Mouse (Mus musculus) heart, embryonic 16.5 days (tissue): ENCODE data around the gene Nrtn. TPM values are rescaled to one million over a fixed set of nuclear protein-coding genes. Genes with fewer than 3 reads are reported as not detected.

Source experiments
- ATAC-seq: fragments of 200-750 bp; cut with Nextera tagmentation; replicated peaks from 2 replicates; pipeline ENCODE4 v1.8.0; 2017; ENCODE audit warnings: moderate number of reproducible peaks; ENCODE audit not compliant: insufficient read depth, low FRiP score; ENCODE audit errors: extremely low read depth
- H3K27ac ChIP-seq: fragments of 300-500 bp; sonication (generic); 2 replicates; pipeline ENCODE4 v1.5.1; 2014; ENCODE audit warnings: mild to moderate bottlenecking, low read length, control low read depth, moderate library complexity
- H3K27me3 ChIP-seq: fragments of 300-500 bp; sonication (generic); 2 replicates; pipeline ENCODE4 v1.6.1; 2014; ENCODE audit warnings: low read length, mixed read lengths; ENCODE audit not compliant: control insufficient read depth, insufficient read depth
- H3K36me3 ChIP-seq: fragments of 300-500 bp; sonication (generic); 2 replicates; pipeline ENCODE4 v1.6.1; 2014; ENCODE audit not compliant: control insufficient read depth, insufficient read depth
- H3K4me1 ChIP-seq: fragments of 300-500 bp; sonication (generic); 2 replicates; pipeline ENCODE4 v1.6.1; 2014; ENCODE audit warnings: low read length, mixed read lengths; ENCODE audit not compliant: control insufficient read depth, insufficient read depth
- H3K4me2 ChIP-seq: fragments of 300-500 bp; sonication (generic); 2 replicates; pipeline ENCODE4 v1.6.1; 2014; ENCODE audit warnings: low read depth, mild to moderate bottlenecking, control low read depth, low read length
- H3K4me3 ChIP-seq: fragments of 300-500 bp; sonication (generic); 2 replicates; pipeline ENCODE4 v1.5.1; 2014; ENCODE audit warnings: mild to moderate bottlenecking, control low read depth, low read length
- H3K9ac ChIP-seq: fragments of 300-500 bp; sonication (generic); 2 replicates; pipeline ENCODE4 v1.6.1; 2014; ENCODE audit warnings: low read length, control low read depth
- H3K9me3 ChIP-seq: fragments of 300-500 bp; sonication (generic); replicated peaks from 2 replicates; pipeline ENCODE4 v1.6.1; 2016; ENCODE audit warnings: low read length; ENCODE audit not compliant: control insufficient read depth
- WGBS: fragments of 180-500 bp; shearing (Covaris S2); extraction: QIAGEN DNeasy Blood & Tissue Kit; methylation state at CpG from one replicate; pipeline ENCODE4 v1.1.7; 2014; 5-methylcytosine and 5-hydroxymethylcytosine counted together
- polyA plus RNA-seq: library from polyadenylated mRNA; unstranded; fragments of >200 nt; fragmentation: Nextera tagmentation; extraction: Ambion mirVana; gene quantifications from 2 replicates; pipeline ENCODE4 v1.2.1, GENCODE M21; 2015

The Nrtn gene
- polyA plus RNA-seq, 1 experiment from 2014 or later = 23.9 TPM

GRCm38 (mm10) chr17:56754271-56755185, 2.8 kb downstream of the Nrtn start:
- Histone ChIP-seq H3K36me3 (no peaks in the 10 kb centered on the region), H3K9me3 (0 out of 2 replicates have a peak, but pooled peaks cover 5% of the 10 kb centered on the region), H3K4me1 (peaks cover 10% of the 10 kb centered on the region), H3K27ac (no peak overlapping the region), H3K27me3 (peaks cover 55% of the 10 kb centered on the region), H3K9ac (peak overlapping the region; percentile 38; the same call in 1 of the 2 replicates), H3K4me3 (peak overlapping the region; percentile 12; the same call in 1 of the 2 replicates), H3K4me2 (peak overlapping the region; percentile 41; the same call in 1 of the 2 replicates)
- no peak for ATAC-seq
- 13% methylated on average over 36 of the region's 36 CpGs for WGBS

- H3K36me3 ChIP-seq = no peaks in the 10 kb centered on the region
- 30% methylated on average over 15 of the region's 15 CpGs for WGBS
- H3K27ac ChIP-seq = no peak overlapping the region
- H3K9me3 ChIP-seq = 0 out of 2 replicates have a peak, but pooled peaks cover 2% of the 10 kb centered on the region
- H3K9ac ChIP-seq = no peak overlapping the region
- no peak for ATAC-seq
- peaks cover 55% of the 10 kb centered on the region for H3K27me3 ChIP-seq
- no peak overlapping the region for H3K4me2 ChIP-seq
- H3K4me3 ChIP-seq = no peak overlapping the region
- peaks cover 10% of the 10 kb centered on the region for H3K4me1 ChIP-seq
These were observed 3.9 kb downstream of the Nrtn start for GRCm38 (mm10) chr17:56753452-56753851.

DNA sequence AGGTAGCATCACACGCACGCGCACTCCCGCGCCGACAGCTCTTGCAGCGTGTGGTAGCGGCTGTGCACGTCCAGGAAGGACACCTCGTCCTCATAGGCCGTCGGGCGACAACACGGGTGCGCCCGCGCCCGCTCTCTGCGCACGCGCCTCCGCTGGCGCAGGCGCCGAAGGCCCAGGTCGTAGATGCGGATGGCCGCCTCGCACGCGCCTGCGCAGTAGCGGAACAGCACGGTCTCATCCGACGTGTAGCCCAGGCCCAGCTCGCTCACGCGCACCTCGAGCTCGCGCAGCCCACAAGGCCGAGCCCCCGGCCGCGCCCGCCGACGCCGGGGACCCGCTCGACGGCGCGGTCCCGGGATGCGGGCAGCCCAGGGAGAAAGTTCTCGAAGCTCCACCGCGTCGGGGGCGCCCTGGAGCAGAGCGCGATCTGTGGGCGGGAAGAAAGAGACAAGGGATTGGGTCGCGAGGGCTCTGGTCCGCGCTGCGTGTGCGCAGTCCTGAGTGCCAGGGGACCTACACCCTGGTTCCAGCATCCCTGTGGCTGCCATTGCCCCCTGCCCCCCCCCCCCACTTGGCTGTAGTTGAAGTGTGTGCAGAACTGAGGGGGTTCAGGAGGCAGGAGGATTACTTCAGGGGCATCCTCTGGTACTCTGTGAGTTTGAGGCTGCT, 5.8 kb downstream of the Nrtn start:
- peak overlapping the region; percentile 36; the same call in 1 of the 2 replicates for H3K9ac ChIP-seq
- H3K4me2 ChIP-seq = peak overlapping the region; percentile 59
- peak; percentile 44 for ATAC-seq
- H3K4me1 ChIP-seq = no peaks in the 10 kb centered on the region; the same call in 1 of the 2 replicates
- no peaks in the 10 kb centered on the region for H3K9me3 ChIP-seq
- 18% methylated on average over 71 of the region's 71 CpGs for WGBS
- no peak overlapping the region for H3K27ac ChIP-seq
- H3K27me3 ChIP-seq = peaks cover 50% of the 10 kb centered on the region
- H3K4me3 ChIP-seq = peak overlapping the region; percentile 40
- no peaks in the 10 kb centered on the region for H3K36me3 ChIP-seq

DNA sequence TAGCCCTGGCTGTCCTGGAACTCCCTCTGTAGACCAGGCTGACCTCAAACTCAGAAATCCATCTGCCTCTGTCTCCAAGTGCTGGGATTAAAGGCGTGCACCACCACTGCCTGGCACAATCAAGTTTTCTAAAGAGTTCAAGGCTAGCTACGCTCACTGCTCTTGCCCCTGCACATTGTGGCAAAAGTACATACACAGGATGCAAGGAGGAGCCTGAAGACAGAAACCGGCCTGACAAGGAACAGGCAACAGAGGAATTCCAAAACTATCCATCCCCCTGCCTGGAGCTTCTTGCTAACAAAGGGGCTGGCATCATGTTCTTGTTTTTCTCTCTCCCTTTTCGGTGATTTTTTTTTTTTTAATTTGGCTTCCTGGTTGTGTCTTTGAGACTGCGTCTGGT, 13.2 kb downstream of the Nrtn start:
- Histone ChIP-seq H3K27ac (no peak overlapping the region), H3K36me3 (no peaks in the 10 kb centered on the region), H3K4me2 (no peak overlapping the region), H3K4me3 (no peak overlapping the region), H3K27me3 (no peaks in the 10 kb centered on the region), H3K9me3 (no peaks in the 10 kb centered on the region), H3K4me1 (peaks cover 13% of the 10 kb centered on the region), H3K9ac (no peak overlapping the region)
- 52% methylated on average over 5 of the region's 5 CpGs for WGBS
- no peak for ATAC-seq

- Histone ChIP-seq H3K9me3 (no peaks in the 10 kb centered on the region), H3K36me3 (no peaks in the 10 kb centered on the region), H3K4me3 (no peak overlapping the region), H3K27me3 (no peaks in the 10 kb centered on the region), H3K4me1 (peaks cover 27% of the 10 kb centered on the region), H3K9ac (no peak overlapping the region; the same call in 1 of the 2 replicates), H3K27ac (peak overlapping the region; percentile 93), H3K4me2 (0 out of 2 replicates have a peak overlapping the region, but pooled peaks have one; percentile 10)
- ATAC-seq = peak; percentile 35
- 51% methylated on average over 17 of the region's 17 CpGs for WGBS
These were observed 16.6 kb downstream of the Nrtn start for GRCm38 (mm10) chr17:56740788-56741160.

DNA sequence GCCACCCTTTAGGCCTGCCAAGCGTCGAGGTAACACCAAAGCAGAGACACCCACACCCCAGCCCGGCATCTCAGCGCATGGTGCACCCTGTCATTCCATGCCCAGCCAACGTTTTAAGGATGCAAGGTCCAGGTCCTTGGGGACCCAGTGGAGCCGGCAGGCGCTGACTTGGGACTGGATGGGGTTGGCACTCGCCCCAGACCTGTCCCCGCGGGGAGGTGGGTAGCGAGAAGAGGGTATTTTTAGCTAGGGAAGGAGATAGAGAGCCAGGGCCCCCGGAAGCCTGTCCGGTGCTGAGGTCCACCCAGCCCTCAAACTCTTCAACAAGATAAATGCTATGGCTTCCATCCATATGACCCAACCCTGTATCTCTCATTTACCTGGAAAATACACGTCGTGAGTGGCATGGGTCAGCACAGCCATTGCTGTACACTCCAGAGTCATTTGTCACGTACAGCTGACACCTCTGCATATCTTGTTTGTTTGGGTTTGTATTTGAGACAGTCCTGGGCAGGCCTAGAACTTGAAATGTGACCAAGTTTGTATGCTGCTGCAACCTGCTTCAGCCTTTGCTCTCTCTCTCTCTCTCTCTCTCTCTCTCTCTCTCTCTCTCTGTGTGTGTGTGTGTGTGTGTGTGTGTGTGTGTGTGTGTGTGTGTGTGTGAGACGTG, 17.1 kb downstream of the Nrtn start:
- Histone ChIP-seq H3K9ac (peak overlapping the region; percentile 41; the same call in 1 of the 2 replicates), H3K36me3 (no peaks in the 10 kb centered on the region), H3K9me3 (no peaks in the 10 kb centered on the region), H3K4me3 (no peak overlapping the region), H3K4me1 (peaks cover 27% of the 10 kb centered on the region), H3K27me3 (no peaks in the 10 kb centered on the region), H3K4me2 (peak overlapping the region; percentile 27; the same call in 1 of the 2 replicates), H3K27ac (peak overlapping the region; percentile 93)
- WGBS = 36% methylated on average over 17 of the region's 17 CpGs
- peak; percentile 92 for ATAC-seq

DNA sequence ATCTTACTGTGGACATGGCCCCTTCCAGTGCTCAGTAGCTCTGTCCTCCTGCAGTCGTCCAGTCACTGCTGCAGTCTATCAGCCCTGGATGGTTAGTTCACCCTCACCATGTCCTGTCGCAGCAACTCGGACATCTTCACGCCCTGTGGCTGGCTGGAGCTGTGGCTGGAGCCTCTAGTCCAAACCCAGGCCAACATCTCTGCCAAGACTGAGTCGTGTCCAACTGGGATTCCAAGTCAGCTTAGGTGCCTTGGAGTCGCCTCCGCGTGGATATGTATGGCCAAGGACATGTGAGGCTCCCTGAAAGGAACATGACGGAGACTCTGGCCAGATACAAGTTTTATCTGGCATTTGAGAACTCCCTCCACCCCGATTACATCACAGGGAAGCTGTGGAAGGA, 19.1 kb downstream of the Nrtn start:
- no peak for ATAC-seq
- no peaks in the 10 kb centered on the region for H3K9me3 ChIP-seq
- H3K4me2 ChIP-seq = no peak overlapping the region
- H3K27me3 ChIP-seq = no peaks in the 10 kb centered on the region
- H3K36me3 ChIP-seq = no peaks in the 10 kb centered on the region
- WGBS = 73% methylated on average over 10 of the region's 10 CpGs
- no peak overlapping the region for H3K4me3 ChIP-seq
- H3K27ac ChIP-seq = no peak overlapping the region
- peaks cover 27% of the 10 kb centered on the region for H3K4me1 ChIP-seq
- no peak overlapping the region for H3K9ac ChIP-seq

DNA sequence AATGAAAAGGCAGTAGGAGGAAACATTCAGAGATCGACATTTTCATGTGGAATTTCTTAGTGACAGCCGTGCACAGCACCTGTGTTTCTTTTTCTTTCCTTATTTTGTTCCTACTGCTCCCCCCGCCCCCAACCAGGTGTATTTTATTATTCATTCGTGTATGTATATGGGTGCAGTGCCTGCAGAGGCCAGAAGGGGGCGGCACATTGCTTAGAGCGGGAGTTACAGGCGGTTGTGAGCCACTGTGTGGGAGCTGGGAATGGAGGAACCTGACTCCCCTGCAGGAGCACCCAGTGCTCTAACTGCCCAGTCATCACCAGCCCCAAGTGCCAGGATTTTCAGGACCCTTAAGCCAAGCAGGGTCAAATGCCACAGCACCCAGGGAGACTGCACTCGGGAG, 20.8 kb downstream of the Nrtn start:
- Histone ChIP-seq H3K9ac (no peak overlapping the region), H3K4me2 (no peak overlapping the region), H3K9me3 (no peaks in the 10 kb centered on the region), H3K27ac (no peak overlapping the region), H3K4me1 (peaks cover 27% of the 10 kb centered on the region), H3K36me3 (no peaks in the 10 kb centered on the region), H3K27me3 (0 out of 2 replicates have a peak, but pooled peaks cover 2% of the 10 kb centered on the region), H3K4me3 (no peak overlapping the region)
- WGBS = 41% methylated on average over 8 of the region's 8 CpGs
- ATAC-seq = no peak
